Mouse (Mus musculus): ENCODE measurements around the gene Gm15130. TPM values are rescaled to one million over a fixed set of nuclear protein-coding genes. Genes with fewer than 3 reads are reported as not detected.

Gene Gm15130
- total RNA-seq (2015; ENCODE audit: low replicate concordance) = not detected in 2 replicates
- total RNA-seq (2017; ENCODE audit: low replicate concordance) = not detected in 2 replicates

DNA sequence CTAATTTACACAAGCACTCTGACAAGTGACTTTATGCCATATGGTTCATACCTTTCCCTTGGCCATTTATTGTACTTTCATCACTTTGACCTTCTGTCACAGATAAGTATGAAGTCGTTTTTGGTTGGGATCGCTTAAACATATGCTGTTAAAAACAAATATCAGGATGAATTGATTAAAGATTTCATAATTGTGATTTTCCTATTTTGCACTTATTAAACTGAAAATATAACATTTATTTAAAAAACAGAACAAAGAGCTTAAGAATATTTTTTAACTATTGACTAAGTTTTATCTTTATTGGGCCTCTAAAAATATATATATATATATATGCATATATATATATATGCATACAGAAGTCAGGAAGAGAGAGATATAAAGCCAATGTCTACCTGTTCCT lies at the start of gene Gm15130:
TSS of gene Gm15130 (minus strand) at position 101 of the 400 bp plus-strand sequence.
- ATAC-seq (replicated peaks; ENCODE audit: low FRiP score, poor library complexity, severe bottlenecking) = no peak

DNA sequence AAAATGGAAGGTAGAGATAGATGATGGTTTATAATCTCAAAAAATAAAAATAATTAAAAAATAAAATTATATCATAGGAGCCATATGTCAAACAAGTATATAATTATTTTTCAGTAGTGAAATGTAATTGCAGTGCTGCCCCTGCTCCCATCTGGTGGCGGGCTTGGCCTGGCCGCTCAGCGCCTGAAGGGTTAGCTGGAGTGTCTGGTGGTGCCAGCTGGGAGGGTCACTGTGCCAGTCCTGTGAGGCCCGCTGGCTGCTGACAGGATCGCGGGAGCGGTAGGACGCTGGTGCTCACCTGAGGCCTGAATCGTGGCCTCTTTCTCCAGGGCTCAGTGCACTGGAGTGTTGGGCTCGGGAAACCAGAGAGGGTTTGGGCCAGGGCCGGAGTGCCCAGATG lies 29.3 kb upstream of the Gm15130 start:
- ATAC-seq (replicated peaks; ENCODE audit: low FRiP score, poor library complexity, severe bottlenecking) = no peak

DNA sequence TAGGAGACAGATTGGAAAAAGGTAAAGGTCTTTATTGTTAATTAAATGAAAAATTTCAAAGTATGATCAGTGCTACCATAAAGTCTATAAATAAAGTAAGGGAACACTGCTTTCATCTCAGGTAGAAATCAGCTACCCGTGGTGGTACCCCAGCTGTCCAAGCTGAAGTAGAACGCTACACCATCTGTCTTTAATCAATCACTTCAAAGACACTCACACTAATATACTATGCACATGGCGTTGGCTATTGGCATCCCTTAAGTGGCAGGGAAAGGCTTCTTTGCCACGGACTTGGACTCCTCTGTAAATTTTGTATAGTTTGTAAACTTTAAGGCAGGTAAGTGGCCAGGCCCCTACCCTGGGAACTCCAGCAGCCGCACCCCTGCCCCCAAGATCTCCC lies 17.0 kb downstream of the Gm15130 start:
- ATAC-seq (replicated peaks; ENCODE audit: low FRiP score, poor library complexity, severe bottlenecking) = no peak

DNA sequence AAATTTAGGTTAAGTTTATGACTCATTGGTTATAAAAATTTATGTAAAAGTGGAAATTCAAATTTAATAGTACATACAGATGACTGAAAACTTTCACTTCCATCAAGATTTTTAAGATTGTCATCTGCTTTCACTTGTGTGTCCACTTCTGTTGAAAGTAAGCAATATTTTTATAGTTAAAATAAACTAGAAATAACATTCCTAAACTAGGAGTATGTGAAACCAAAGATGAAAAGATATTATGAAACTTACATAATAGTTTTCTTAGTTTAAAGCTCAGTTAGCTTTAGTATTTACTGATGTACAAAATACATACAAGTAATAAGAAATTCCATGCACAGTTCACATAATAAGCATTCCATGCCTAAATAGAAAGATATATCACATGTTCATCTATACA lies 46.9 kb downstream of the Gm15130 start, which contains the start of gene Gm13941:
TSS of gene Gm13941 (minus strand) at position 101 of the 400 bp plus-strand sequence.
- no peak for ATAC-seq (replicated peaks; ENCODE audit: low FRiP score, poor library complexity, severe bottlenecking)

Other genes with a start within 250 kb of the Gm15130 start
- not detected in 2 replicates for gene Ano3, start 202.0 kb downstream of the Gm15130 start, total RNA-seq (2015; ENCODE audit: low replicate concordance)
- gene Ano3, start 202.0 kb downstream of the Gm15130 start, total RNA-seq (2017; ENCODE audit: low replicate concordance) = not detected in 2 replicates
- not detected in 2 replicates for gene Gm13941, start 47.0 kb downstream of the Gm15130 start, total RNA-seq (2015; ENCODE audit: low replicate concordance)
- not detected in 2 replicates for gene Gm13941, start 47.0 kb downstream of the Gm15130 start, total RNA-seq (2017; ENCODE audit: low replicate concordance)
- gene 4930430A15Rik, start 76.7 kb upstream of the Gm15130 start, total RNA-seq (2015; ENCODE audit: low replicate concordance) = not detected in 2 replicates
- gene 4930430A15Rik, start 76.7 kb upstream of the Gm15130 start, total RNA-seq (2017; ENCODE audit: low replicate concordance) = not detected in 2 replicates
- not detected in 2 replicates for gene Olfr1275, start 82.3 kb upstream of the Gm15130 start, total RNA-seq (2015; ENCODE audit: low replicate concordance)
- not detected in 2 replicates for gene Olfr1275, start 82.3 kb upstream of the Gm15130 start, total RNA-seq (2017; ENCODE audit: low replicate concordance)
- gene Olfr1276, start 101.6 kb upstream of the Gm15130 start, total RNA-seq (2015; ENCODE audit: low replicate concordance) = not detected in 2 replicates
- gene Olfr1276, start 101.6 kb upstream of the Gm15130 start, total RNA-seq (2017; ENCODE audit: low replicate concordance) = not detected in 2 replicates
- not detected in 2 replicates for gene Olfr1277, start 121.2 kb upstream of the Gm15130 start, total RNA-seq (2015; ENCODE audit: low replicate concordance)
- gene Olfr1277, start 121.2 kb upstream of the Gm15130 start, total RNA-seq (2017; ENCODE audit: low replicate concordance) = not detected in 2 replicates
- not detected in 2 replicates for gene Olfr1278, start 137.2 kb upstream of the Gm15130 start, total RNA-seq (2015; ENCODE audit: low replicate concordance)
- gene Olfr1278, start 137.2 kb upstream of the Gm15130 start, total RNA-seq (2017; ENCODE audit: low replicate concordance) = 0.14 TPM in 1 of 2 replicates, not detected in the other
- not detected in 2 replicates for gene Olfr1279, start 147.7 kb upstream of the Gm15130 start, total RNA-seq (2015; ENCODE audit: low replicate concordance)
- gene Olfr1279, start 147.7 kb upstream of the Gm15130 start, total RNA-seq (2017; ENCODE audit: low replicate concordance) = not detected in 2 replicates
- gene Olfr1280, start 161.1 kb upstream of the Gm15130 start, total RNA-seq (2015; ENCODE audit: low replicate concordance) = not detected in 2 replicates
- gene Olfr1280, start 161.1 kb upstream of the Gm15130 start, total RNA-seq (2017; ENCODE audit: low replicate concordance) = not detected in 2 replicates
- gene Olfr1281, start 173.6 kb upstream of the Gm15130 start, total RNA-seq (2015; ENCODE audit: low replicate concordance) = not detected in 2 replicates
- not detected in 2 replicates for gene Olfr1281, start 173.6 kb upstream of the Gm15130 start, total RNA-seq (2017; ENCODE audit: low replicate concordance)
- gene Olfr1282, start 183.1 kb upstream of the Gm15130 start, total RNA-seq (2015; ENCODE audit: low replicate concordance) = not detected in 2 replicates
- not detected in 2 replicates for gene Olfr1282, start 183.1 kb upstream of the Gm15130 start, total RNA-seq (2017; ENCODE audit: low replicate concordance)
- not detected in 2 replicates for gene Olfr1283, start 213.9 kb upstream of the Gm15130 start, total RNA-seq (2015; ENCODE audit: low replicate concordance)
- gene Olfr1283, start 213.9 kb upstream of the Gm15130 start, total RNA-seq (2017; ENCODE audit: low replicate concordance) = not detected in 2 replicates
- gene Olfr1284, start 222.6 kb upstream of the Gm15130 start, total RNA-seq (2015; ENCODE audit: low replicate concordance) = not detected in 2 replicates
- 1.5 TPM in 1 of 2 replicates, not detected in the other for gene Olfr1284, start 222.6 kb upstream of the Gm15130 start, total RNA-seq (2017; ENCODE audit: low replicate concordance)